Mouse (Mus musculus): Measurements from ENCODE around the gene Kng2. TPM values are rescaled to one million over a fixed set of nuclear protein-coding genes. Genes with fewer than 3 reads are reported as not detected.
"Not testable (repeated sequence)": the region's sequence is repeated elsewhere in the genome, so short reads cannot be mapped to it uniquely, and the experiment has no call there.

The Kng2 gene
- 0.33 and 0.46 TPM in 2 replicates for polyA plus RNA-seq (2016; fragmentation: Nextera tagmentation; extraction: Ambion mirVana)

GRCm38 (mm10) chr16:23028966-23029600, at the start of gene Kng2:
Kng2 (minus strand) TSS chr16:23029482.
- H3K27me3 ChIP-seq (replicated peaks), result not testable (repeated sequence)
- WGBS, result 80% methylated on average over 3 of the region's 3 CpGs

GRCm38 (mm10) chr16:23077516-23077915, 48.2 kb upstream of the Kng2 start:
- H3K4me1 ChIP-seq; H3K9ac ChIP-seq; H3K36me3 ChIP-seq; ATAC-seq (ENCODE audit: low FRiP score, low read depth); H3K9me3 ChIP-seq; H3K4me3 ChIP-seq; H3K27me3 ChIP-seq (replicated peaks); H3K27ac ChIP-seq; H3K4me2 ChIP-seq (replicated peaks): not testable (repeated sequence)
- 83% methylated on average over 6 of the region's 6 CpGs for WGBS

More at GRCm38 (mm10) chr16:23028966-23029600, at the start of gene Kng2:
- H3K9ac ChIP-seq; H3K9me3 ChIP-seq; H3K36me3 ChIP-seq; H3K4me2 ChIP-seq (replicated peaks); H3K27ac ChIP-seq; ATAC-seq (ENCODE audit: low FRiP score, low read depth); H3K4me1 ChIP-seq; H3K4me3 ChIP-seq: not testable (repeated sequence)

GRCm38 (mm10) chr16:23060781-23061325, 31.6 kb upstream of the Kng2 start:
- not testable (repeated sequence) for H3K27me3 ChIP-seq (replicated peaks); H3K4me1 ChIP-seq; H3K4me3 ChIP-seq; H3K9ac ChIP-seq; H3K9me3 ChIP-seq; H3K4me2 ChIP-seq (replicated peaks); ATAC-seq (ENCODE audit: low FRiP score, low read depth); H3K36me3 ChIP-seq; H3K27ac ChIP-seq
- 71% methylated on average over 5 of the region's 5 CpGs for WGBS

- H3K4me2 ChIP-seq (replicated peaks); H3K27me3 ChIP-seq (replicated peaks); ATAC-seq (ENCODE audit: low FRiP score, low read depth); H3K36me3 ChIP-seq; H3K27ac ChIP-seq; H3K9ac ChIP-seq; H3K4me1 ChIP-seq; H3K4me3 ChIP-seq; H3K9me3 ChIP-seq: not testable (repeated sequence)
- WGBS, result 78% methylated on average over 4 of the region's 4 CpGs
Observed at GRCm38 (mm10) chr16:23059630-23060029, 30.3 kb upstream of the Kng2 start.

GRCm38 (mm10) chr16:23057668-23058447, 28.6 kb upstream of the Kng2 start, which contains the start of gene Kng1:
Kng1 (plus strand) TSS chr16:23057865.
- 78% methylated on average over 1 of the region's 1 CpGs for WGBS
- not testable (repeated sequence) for H3K27me3 ChIP-seq (replicated peaks); H3K4me1 ChIP-seq; ATAC-seq (ENCODE audit: low FRiP score, low read depth); H3K9me3 ChIP-seq; H3K9ac ChIP-seq; H3K36me3 ChIP-seq; H3K27ac ChIP-seq; H3K4me2 ChIP-seq (replicated peaks); H3K4me3 ChIP-seq

- no peak overlapping the region for H3K4me2 ChIP-seq (replicated peaks)
- H3K4me3 ChIP-seq, result no peak overlapping the region
- H3K27me3 ChIP-seq (replicated peaks), result no peaks in the 10 kb centered on the region
- no peak for ATAC-seq (ENCODE audit: low FRiP score, low read depth)
- no peaks in the 10 kb centered on the region for H3K4me1 ChIP-seq
- H3K9me3 ChIP-seq, result no peaks in the 10 kb centered on the region
- no peak overlapping the region for H3K27ac ChIP-seq
- 67% methylated on average over 5 of the region's 5 CpGs for WGBS
- no peaks in the 10 kb centered on the region for H3K36me3 ChIP-seq
- H3K9ac ChIP-seq, result no peak overlapping the region
Observed at GRCm38 (mm10) chr16:23046319-23046718, 17.0 kb upstream of the Kng2 start.

GRCm38 (mm10) chr16:23040876-23041275, 11.6 kb upstream of the Kng2 start:
- H3K4me2 ChIP-seq (replicated peaks), result no peak overlapping the region
- H3K4me3 ChIP-seq, result no peak overlapping the region
- 59% methylated on average over 4 of the region's 4 CpGs for WGBS
- H3K4me1 ChIP-seq, result no peaks in the 10 kb centered on the region
- H3K36me3 ChIP-seq, result no peaks in the 10 kb centered on the region
- no peak overlapping the region for H3K27ac ChIP-seq
- H3K9ac ChIP-seq, result no peak overlapping the region
- no peaks in the 10 kb centered on the region for H3K9me3 ChIP-seq
- ATAC-seq (ENCODE audit: low FRiP score, low read depth), result no peak
- no peaks in the 10 kb centered on the region for H3K27me3 ChIP-seq (replicated peaks)

- 95% methylated on average over 4 of the region's 4 CpGs for WGBS
- no peaks in the 10 kb centered on the region for H3K36me3 ChIP-seq
- no peak overlapping the region for H3K9ac ChIP-seq
- H3K27ac ChIP-seq, result no peak overlapping the region
- H3K9me3 ChIP-seq, result no peaks in the 10 kb centered on the region
- no peaks in the 10 kb centered on the region for H3K4me1 ChIP-seq
- ATAC-seq (ENCODE audit: low FRiP score, low read depth), result no peak
- no peak overlapping the region for H3K4me3 ChIP-seq
- H3K27me3 ChIP-seq (replicated peaks), result no peaks in the 10 kb centered on the region
- no peak overlapping the region for H3K4me2 ChIP-seq (replicated peaks)
Observed at GRCm38 (mm10) chr16:23039281-23039680, 10.0 kb upstream of the Kng2 start.

- no peak overlapping the region for H3K9ac ChIP-seq
- no peak overlapping the region for H3K4me2 ChIP-seq (replicated peaks)
- H3K27ac ChIP-seq, result no peak overlapping the region
- H3K36me3 ChIP-seq, result no peaks in the 10 kb centered on the region
- ATAC-seq (ENCODE audit: low FRiP score, low read depth), result no peak
- no peaks in the 10 kb centered on the region for H3K9me3 ChIP-seq
- no peak overlapping the region for H3K4me3 ChIP-seq
- 89% methylated on average over 7 of the region's 7 CpGs for WGBS
- H3K4me1 ChIP-seq, result no peaks in the 10 kb centered on the region
- H3K27me3 ChIP-seq (replicated peaks), result no peaks in the 10 kb centered on the region
Observed at GRCm38 (mm10) chr16:23037744-23038143, 8.5 kb upstream of the Kng2 start.

GRCm38 (mm10) chr16:23033673-23034072, 4.4 kb upstream of the Kng2 start:
- 96% methylated on average over 4 of the region's 4 CpGs for WGBS

GRCm38 (mm10) chr16:23030673-23031435, 1.6 kb upstream of the Kng2 start:
- Histone ChIP-seq H3K27ac (no peak overlapping the region), H3K36me3 (no peaks in the 10 kb centered on the region), H3K27me3 (replicated peaks) (no peaks in the 10 kb centered on the region), H3K4me3 (no peak overlapping the region), H3K4me1 (no peaks in the 10 kb centered on the region), H3K9me3 (no peaks in the 10 kb centered on the region), H3K4me2 (replicated peaks) (no peak overlapping the region), H3K9ac (no peak overlapping the region)
- no peak for ATAC-seq (ENCODE audit: low FRiP score, low read depth)
- 88% methylated on average over 5 of the region's 5 CpGs for WGBS

More at GRCm38 (mm10) chr16:23033673-23034072, 4.4 kb upstream of the Kng2 start:
- H3K4me2 ChIP-seq (replicated peaks), result no peak overlapping the region
- H3K4me3 ChIP-seq, result no peak overlapping the region
- no peaks in the 10 kb centered on the region for H3K27me3 ChIP-seq (replicated peaks)
- H3K9ac ChIP-seq, result no peak overlapping the region
- no peaks in the 10 kb centered on the region for H3K9me3 ChIP-seq
- H3K36me3 ChIP-seq, result no peaks in the 10 kb centered on the region
- no peak overlapping the region for H3K27ac ChIP-seq
- ATAC-seq (ENCODE audit: low FRiP score, low read depth), result no peak
- H3K4me1 ChIP-seq, result no peaks in the 10 kb centered on the region

GRCm38 (mm10) chr16:23027341-23027740, 1.9 kb downstream of the Kng2 start:
- 58% methylated on average over 3 of the region's 3 CpGs for WGBS
- ATAC-seq (ENCODE audit: low FRiP score, low read depth); H3K9ac ChIP-seq; H3K9me3 ChIP-seq; H3K4me3 ChIP-seq; H3K36me3 ChIP-seq; H3K4me1 ChIP-seq; H3K4me2 ChIP-seq (replicated peaks); H3K27me3 ChIP-seq (replicated peaks); H3K27ac ChIP-seq: not testable (repeated sequence)

All from neural tube, embryonic 12.5 days (tissue).